Mouse (Mus musculus) lung, adult 18-20 months (tissue): ENCODE measurements at regions not wholly inside any gene's neighbourhood (a gene's known extent, or its start where the extent isn't known, plus 50 kb on each side); places are given as distances from the start of the nearest gene placed in this dataset.

Experiments
- DNase-seq, 2 experiments: peaks; one replicate each; pipeline ENCODE4 v3.0.0; 2022; ENCODE audit warnings: mixed read lengths in 2 of 2

- no peak for DNase-seq
These were observed 127.9 kb upstream of the Gm9833 start for GRCm38 (mm10) chr3:9959716-9960661.

GRCm38 (mm10) chr3:9960696-9961095 is 127.2 kb upstream of the Gm9833 start:
- peak; percentile 48 to 68 for DNase-seq
